Mouse (Mus musculus) right cerebral cortex, adult 2 months (tissue): ENCODE data around the gene Prkca.
A peak's percentile ranks its signal among the peaks of the same experiment; 100 is the strongest.

Experiments used
- DNase-seq, 2 experiments: peaks; one replicate each; pipeline ENCODE4 v3.0.0; 2021 to 2022; ENCODE audit warnings: low spot score in 2 of 2

Gene Prkca

DNA sequence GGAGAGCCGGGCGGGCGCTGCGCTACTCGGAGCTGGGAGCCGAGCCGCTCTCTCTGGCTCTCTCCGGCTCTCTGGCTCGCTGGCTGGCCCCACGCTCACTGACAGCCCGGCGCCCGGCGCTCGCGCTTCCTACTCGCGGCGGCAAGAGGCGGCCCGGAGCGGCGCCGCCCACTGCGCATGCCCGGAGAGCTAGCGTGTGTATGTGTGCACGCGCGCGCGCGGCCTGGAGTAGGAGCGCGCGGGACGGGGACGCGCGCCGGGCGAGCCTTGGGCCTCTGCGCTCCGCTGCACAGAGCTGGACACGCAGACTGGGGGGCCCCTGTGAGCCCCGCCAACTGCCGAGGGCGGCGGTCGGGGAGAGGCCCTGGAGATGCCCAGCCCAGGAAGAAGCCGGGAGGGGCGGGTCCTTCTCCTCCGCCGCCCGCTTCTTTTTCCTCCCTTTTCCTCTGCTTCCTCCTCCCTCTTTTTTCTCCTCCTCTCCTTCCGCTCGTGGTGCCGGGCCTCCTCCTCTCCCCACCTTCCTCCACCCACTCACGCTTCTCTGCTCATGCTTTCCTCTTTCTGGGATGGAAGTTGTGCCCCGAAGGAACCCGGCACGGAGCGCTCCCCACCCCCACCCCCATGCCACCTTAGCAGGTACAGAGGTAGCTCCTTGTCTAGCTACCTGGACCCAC is at the start of gene Prkca:
Prkca (minus strand) TSS at position 140 of the 674 bp plus-strand sequence.
- DNase-seq: peak; percentile 93 to 96

DNA sequence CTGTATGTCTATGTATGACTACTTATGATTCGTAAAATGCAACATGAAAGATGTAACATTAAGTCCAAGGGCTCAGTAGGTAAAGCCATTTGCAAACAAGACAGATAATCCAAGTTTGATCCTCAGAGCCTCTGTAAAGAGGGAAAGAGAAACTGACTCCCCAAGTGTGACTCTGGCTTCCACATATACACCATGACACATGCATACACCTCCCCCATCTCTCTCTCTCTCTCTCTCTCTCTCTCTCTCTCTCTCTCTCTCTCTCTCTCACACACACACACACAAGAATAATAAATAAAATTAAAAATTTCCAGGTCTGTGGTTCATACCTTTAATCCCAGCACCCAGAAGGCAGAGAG is 41.9 kb upstream of the Prkca start:
- DNase-seq: no peak

DNA sequence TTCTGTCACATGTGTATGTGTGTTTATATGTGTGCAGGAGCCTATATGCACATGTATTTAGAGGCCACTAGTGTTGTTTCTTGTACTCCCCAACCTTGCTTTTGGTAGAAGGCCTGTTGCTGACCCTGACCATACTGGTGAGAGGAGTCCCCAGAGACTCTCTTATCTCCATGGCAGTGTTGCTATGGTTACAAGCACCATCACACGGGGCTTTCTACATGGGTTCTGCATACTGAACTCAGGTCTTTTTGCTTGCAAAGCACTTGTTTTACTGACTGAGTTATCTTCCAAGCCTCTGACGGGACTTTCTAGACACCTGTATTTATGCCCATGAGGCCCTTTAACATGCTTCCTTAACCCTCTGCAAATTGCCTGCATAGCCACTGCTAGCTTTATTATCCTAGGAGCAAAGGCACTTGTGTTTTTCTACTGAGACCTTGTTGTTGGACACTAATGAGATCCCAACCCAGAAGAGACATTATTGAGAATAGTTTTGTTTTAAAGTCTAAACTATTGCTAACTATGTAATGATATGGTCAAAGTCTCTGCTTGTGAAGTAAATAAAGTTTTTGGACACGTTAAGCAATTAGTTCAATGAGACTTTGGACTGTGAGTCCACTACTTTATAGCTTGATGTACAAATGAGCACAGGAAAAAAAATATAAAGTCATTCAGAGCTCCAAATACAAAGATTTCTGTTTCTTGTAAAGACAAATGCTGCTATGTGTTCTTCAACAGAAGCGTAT is 41.4 kb upstream of the Prkca start:
- DNase-seq: no peak

DNA sequence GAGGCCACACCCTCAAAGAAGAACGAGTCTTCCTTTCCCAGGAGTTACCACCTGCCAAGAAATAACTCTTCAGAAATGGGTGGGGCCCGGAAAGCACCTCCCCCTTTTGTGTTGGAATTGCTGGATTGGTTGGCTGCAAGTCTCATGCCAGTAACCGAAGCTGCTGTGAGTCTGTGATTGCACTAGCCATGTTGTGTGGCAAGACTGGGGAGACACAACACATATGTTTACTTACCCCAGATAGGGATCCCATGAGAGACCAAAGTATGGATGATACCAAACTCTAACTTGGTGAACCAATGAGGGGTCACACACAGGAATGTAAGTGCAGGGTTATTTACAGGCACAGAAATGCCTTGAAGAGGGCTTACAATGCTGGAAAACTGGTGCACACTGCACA is 38.9 kb upstream of the Prkca start:
- DNase-seq: no peak

DNA sequence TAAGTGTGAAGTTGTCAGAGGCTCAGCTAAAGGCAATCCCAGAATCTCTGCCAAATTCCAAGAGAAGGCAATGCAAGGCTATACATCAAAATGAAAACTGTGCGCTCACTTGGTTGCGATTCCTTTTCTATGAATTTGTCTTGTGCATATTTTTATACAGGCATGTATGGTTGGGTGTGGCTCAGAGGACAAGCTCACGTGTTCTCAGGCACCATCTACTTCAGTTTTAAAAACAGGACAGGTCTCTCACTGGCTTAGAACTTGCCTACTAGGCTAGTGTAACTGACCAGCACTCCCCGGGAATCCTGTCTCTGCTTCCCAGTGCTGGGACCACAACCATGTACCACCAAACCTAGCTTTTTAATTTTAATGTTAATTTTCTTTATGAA is 34.6 kb upstream of the Prkca start:
- DNase-seq: no peak

DNA sequence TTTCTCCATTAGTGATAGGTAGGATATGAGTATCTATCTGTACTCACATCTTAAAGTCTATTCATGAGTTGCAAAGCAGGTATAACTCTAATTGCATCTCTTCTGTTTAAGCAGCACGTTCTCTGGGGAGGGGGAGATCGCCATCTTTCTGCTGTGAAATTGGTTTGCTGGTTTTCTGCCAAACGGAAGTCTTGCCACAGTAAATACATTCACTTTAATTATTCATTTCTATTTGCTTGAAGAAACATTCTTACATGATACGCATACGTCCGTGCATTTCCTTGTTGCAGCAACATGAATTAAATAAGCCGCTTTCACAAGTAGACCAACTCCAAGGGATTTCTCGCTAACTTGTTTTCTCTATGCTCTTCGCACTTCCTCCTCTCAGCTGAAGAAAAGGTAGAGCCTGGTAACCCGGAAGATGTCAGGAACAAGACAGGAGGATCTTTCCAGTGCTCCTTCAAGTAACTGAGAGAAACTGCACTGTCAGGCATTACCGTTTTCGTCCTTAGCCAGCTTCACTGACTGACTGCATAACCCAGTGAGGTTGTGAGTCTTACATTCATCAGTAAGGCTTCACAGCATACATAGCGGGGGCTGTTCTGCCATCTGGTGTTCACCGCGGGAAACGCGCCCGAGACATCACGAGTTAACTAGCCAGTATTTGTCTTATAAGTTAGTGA is 34.1 kb upstream of the Prkca start:
- peak; percentile 91 to 93 for DNase-seq

DNA sequence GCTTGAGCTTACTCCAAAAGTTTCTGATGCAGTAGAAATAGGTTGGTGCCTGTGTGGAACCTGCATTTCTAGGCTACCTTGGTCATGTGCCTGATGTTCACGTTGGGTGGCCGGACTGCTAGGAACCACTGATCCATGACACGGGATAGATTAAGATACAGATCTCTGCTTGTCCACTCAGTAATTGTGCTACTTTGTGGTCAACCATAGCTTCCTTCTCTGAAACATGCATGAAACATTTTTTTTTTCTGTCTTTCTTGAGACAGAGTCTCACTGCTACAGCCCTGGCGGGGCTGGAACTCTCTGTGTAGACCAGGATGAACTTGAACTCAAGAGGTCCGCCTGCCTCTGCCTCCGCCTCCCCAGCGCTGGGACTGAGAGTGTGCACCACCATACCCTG is 33.1 kb upstream of the Prkca start:
- DNase-seq: no peak

DNA sequence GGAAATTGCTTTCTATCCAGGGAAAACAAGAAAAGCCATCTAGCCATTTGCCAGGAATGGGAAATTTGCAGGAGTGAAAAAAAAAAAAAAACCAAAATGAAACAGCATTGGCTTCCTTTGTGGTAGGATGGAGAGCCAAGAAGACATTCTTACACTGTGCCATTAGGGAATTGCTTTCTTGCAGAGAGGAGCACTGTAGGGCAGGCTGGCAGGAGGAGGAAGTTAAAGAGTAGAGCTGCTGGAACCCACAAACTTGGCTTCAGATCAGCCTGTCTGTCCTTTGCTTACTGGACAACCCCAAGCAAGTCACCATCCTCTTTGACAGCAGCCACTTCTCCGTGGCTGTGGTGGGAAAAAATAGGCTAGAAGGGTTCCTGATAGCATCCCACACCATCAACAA is 23.3 kb upstream of the Prkca start:
- DNase-seq: no peak

DNA sequence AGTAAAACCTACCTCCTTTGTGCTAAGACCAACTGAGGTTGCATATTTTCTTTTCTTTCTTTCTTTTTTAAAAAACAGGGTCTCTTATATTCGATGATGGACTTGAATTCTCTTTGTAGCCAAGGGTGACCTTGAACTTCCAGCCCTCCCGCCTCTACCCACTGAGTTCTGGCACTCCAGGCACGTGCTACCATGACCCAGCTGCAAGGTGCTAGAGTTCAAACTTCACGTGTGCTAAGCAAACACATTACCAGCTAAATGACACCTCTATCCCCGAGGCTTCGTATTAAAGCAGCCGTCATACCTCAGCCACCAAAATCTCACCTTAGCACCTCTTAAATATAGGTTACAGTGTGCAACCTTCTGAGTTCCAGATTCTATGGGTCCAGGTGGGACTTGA is 21.9 kb upstream of the Prkca start:
- DNase-seq: no peak

DNA sequence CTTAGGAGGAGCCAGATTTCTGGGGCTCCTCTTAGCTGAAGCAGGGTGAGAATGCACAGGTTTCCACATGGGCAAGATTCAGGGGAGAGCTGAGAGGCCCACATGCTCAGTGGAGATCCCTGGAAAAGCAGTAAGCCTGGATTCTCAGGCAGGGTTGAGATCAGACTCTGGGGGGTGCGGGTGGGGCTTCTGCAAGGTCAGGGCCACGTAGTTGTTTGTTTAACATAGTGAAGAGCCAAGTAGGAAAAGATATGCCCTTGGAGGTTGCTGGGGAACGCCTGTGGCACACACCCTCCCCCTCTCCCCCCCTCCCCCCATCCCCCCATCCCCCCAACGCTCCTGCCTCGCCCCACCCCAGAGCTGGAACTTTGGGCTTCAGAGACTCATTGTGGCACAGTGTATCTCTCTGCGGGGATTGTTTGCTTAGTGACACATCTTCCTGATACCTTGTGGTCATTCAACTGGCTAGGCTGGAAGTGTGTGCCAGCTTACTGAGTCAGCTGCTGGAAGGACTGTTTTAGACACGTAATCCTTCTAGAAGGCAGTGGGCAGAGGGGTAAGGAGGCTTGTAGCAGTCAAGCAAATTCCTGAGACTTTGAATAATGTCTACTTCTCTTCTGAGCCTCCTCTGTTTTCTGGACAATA is 21.3 kb upstream of the Prkca start:
- DNase-seq: peak in 1 of 2 experiments; percentile 19

DNA sequence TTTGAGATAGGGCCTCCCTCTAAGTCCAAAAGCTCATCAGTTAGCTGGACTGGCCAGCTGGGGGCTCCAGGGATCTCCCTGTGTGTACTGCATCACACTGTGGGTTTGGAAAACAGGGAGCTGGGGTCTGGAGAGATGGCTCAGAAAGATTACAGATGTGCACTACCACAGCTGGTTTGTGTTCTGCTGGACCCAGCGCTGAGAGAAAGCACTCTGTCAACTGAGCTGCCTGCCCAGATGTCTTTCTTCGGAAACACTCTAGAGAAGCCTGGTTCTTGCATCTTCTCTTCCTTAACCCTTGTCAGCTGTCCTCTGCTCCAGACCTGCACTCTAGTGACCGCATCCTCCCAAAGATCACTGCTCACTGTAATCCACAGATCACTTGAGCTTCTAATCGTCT is 20.3 kb upstream of the Prkca start:
- DNase-seq: no peak

DNA sequence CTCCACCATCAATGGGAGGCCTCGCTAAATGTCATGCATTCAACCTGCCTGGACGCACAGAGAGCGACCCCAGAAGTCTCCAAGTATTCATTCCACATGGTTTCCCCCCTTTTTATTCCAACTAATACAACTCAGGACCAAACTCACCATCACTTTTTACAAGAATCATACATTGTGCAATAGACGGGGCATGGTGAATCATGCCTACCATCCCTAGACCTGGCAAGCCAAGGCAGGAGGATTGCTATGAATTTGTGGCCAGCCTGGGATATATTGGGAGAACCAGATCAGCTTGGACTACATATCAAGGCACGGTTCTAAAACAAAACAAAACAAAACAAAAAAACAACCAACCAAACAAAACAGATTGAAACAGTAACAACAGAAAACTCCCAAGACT is 19.2 kb upstream of the Prkca start:
- DNase-seq: no peak

DNA sequence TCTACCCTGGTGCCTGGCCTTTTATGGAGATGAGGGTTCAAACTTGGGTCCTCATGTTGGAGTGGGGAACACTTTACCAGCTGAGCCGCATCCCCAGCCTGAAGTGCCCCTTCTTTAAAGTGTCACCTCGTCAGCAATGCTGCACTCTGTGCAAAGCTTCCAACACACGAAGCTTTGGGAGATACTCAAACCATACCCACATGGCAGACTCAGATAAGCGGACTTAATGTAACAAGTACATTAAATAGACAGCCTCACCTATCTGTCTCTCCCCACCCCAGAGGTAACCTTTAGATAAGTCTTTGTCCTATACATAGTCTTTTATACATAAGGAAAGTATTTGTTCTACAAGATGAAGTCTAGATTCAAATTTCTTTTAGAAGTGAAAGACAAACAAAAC is 17.3 kb upstream of the Prkca start:
- no peak for DNase-seq

DNA sequence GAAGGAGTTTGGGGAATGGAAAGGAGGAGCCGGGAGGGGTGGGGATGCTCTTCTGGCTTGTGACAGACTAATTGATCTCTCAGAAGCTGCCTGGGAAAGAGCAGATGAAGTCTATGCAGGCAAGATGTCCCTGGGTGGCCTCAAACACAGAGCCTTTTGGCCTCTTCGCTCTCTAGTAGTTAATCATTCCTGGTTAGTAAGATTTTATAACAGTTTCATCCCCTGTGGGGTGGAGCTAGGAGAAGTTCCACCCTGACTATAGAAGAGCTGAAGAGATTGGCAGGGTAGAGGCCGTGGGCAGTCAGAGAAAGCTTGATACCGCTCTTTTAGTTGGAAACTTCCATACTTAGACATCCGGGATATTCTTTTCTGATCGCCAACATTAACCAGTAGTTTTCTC is 15.2 kb upstream of the Prkca start:
- no peak for DNase-seq

DNA sequence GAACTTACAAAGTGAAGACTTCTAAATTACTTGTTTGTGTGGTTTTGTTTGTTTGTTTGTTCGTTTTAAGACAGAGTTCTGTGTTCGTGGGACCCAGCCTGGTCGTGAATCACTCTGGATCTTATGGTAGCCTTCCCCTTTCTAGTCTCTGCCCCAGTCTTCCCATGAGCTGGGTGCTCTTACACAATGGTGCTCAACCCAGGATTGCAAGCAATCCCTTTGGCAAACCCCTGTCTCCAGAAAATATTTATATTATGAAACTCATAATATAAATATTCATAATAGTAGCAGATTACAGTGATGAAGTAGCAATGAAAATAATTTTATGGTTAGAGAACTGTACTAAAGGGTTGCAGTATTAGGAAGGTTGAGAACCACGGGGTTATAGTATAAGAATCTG is 12.3 kb upstream of the Prkca start:
- DNase-seq: no peak

DNA sequence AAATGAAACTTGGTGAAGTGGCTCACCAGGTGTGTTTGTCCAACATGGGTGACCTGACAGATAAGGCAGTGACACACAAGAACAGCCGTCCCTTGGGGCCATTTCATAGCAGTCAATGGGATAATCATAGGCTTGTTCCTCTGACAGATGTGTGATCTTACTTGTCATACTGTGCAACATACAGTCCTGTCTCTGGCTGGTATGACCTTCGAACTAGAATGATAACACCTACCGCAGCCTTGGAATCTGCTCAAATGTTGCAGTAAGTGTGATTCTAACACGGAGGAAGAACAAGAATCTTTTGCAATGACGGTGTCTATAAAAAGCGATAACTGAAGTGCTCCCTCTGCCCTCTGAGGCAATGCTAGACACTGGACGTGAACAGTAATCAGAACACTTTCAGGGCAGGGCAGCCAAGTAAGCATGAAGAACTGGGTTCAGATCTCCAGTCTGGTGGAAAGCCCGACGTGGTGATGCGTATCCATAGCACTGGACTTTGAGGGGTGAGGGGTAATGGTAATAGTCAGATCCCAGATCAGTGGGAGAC is 9.2 kb upstream of the Prkca start:
- DNase-seq: no peak

DNA sequence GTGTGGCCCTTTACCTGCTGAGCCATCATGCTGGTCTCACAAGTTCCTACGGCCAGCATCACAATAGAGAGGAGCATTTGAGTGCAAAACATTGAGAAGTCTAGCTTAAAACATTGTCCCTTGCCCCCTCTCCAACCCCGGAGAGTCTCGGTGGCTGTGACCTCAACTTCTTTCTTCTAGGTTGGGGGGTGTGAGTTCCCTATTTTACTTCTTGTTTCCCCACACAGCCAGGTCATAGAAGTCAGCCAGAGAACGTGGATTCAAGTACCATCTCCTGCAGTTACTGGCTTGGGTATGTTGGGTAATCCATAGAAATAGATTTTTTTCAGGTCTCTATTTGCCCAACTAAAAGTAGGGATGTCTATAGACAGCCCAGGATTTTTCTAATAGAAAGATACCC is 7.1 kb upstream of the Prkca start:
- no peak for DNase-seq

DNA sequence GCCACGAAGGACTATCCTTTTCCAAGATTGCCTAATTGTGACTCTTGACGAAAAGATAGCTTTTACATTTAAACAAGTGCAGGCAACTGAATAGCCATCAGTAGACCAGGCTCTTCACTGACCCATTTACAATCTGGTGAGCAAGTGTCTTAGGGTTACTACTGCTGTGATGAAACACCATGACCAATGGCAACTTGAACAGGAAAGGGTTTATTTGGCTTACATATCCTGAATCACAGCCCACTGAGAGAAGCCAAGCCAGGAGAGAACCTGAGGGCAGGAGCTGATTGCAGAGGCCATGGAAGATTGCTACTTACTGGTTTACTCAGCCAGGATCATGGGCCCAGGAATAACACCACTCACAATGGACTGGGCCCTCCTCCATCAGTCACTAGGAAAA is 1.6 kb upstream of the Prkca start:
- no peak for DNase-seq

DNA sequence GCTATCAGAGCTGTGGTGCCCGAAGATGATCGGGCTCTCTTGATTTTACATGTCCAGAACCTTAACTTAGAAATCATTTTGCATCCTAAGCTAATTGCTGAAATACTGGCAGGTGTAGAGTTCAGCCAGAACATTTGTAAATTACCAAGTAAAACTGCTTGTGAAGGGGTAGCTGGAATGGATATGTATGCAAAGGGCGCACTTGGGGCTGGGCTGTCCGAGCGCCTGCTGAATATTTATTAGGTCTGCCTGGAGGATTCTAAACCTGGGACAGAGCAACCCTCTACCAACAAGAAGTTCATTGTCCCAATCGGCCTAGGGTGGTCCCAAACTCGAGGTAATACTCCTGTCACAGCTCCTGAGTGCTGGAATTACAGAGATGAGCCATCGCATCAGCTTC is 1.0 kb upstream of the Prkca start:
- no peak for DNase-seq

DNA sequence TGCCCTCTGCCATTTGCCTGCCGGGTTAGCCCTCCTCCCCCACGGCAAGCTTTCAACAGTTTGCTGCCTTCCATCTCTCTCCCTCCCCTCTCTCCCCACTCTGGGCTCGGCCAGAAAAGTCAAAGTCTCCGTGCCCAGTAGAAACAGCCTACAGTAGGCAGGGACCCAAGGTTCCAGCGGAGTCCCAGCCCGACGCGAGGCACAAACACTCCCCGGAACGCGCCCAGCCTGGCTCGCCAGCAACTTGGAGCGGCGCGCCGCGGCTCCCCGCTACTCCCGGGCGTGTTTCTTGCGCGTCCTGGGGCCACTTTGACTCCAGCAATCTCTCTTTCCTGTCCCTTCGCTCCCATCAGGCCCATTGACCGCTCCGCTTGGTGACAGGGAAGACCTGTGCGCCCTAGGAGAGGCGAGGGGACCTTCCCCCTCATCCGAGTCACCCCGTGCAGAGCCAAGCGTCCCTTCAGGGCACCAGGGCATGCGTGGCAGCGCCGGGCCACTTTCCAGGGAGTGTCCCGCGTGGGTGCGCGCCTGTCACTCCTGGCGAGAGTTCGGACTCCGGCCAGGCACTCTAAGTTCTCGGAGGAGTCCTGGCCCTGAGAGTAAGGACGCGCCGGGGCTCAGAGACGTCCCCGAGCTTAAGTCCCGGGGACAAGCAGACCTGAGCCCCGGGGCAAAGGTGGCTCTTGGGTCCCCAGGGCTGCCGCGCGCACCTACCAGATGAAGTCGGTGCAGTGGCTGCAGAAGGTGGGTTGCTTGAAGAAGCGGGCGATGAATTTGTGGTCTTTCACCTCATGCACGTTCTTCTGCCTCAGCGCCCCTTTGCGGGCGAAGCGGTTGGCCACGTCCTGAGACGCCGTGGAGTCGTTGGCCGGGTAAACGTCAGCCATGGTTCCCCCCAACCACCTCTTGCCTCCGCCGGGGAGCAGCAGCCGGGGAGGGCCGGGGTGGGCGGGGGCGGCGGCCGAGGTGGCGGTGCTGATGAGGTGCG is 653 bp downstream of the Prkca start, which contains the start of gene Apoh:
Apoh (plus strand) TSS at position 574 of the 988 bp plus-strand sequence.
- DNase-seq: peak; percentile 28 to 43

DNA sequence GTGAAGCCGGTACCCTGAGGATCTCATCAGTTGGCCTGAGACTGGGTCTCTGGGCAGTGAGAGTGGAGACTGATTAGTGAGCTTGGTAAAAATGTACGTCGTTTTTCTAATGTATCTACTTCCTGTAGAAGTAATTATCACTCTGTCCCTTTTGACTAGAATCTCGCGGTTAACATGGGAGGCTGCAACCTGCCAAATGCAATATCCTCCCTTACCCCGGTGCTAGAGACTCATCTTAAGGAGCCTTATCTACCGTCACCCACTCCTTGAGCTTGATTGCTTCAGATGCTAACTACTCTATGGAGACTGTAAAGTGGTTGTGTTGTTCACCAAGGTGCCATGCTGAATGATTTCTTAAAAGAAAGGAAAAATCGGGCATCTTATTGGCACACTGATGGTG is 1.9 kb downstream of the Prkca start:
- no peak for DNase-seq
